Mouse (Mus musculus) ES-Bruce4 (cell line): Measurements from ENCODE around the gene Gprasp2. TPM values are rescaled to one million over a fixed set of nuclear protein-coding genes. Genes with fewer than 3 reads are reported as not detected.
A peak's percentile ranks its signal among the peaks of the same experiment; 100 is the strongest.
"Not testable (repeated sequence)": the region's sequence is repeated elsewhere in the genome, so short reads cannot be mapped to it uniquely, and the experiment has no call there.

ENCODE experiments used
- H3K27ac ChIP-seq: 2 replicates; pipeline ENCODE4 v1.5.1; 2012; ENCODE audit warnings: low read length, inconsistent platforms; ENCODE audit not compliant: insufficient read depth
- H3K27me3 ChIP-seq: 2 replicates; pipeline ENCODE4 v1.6.1; 2012; ENCODE audit warnings: mild to moderate bottlenecking, low read length, inconsistent platforms; ENCODE audit not compliant: control insufficient read depth, poor library complexity, insufficient read depth, severe bottlenecking
- H3K36me3 ChIP-seq: 2 replicates; pipeline ENCODE4 v1.6.1; 2012; ENCODE audit warnings: inconsistent platforms, mild to moderate bottlenecking, low read length, moderate library complexity; ENCODE audit not compliant: control insufficient read depth, poor library complexity, insufficient read depth, severe bottlenecking
- H3K4me1 ChIP-seq: one replicate; pipeline ENCODE4 v1.8.1; 2011; ENCODE audit warnings: low read length; ENCODE audit not compliant: control insufficient read depth, insufficient read depth
- H3K4me3 ChIP-seq: 2 replicates; pipeline ENCODE4 v1.5.1; 2011; ENCODE audit warnings: low read depth, mild to moderate bottlenecking, low read length
- H3K9ac ChIP-seq: 2 replicates; pipeline ENCODE4 v1.6.1; 2012; ENCODE audit warnings: low read depth, mild to moderate bottlenecking, inconsistent platforms; ENCODE audit not compliant: poor library complexity, severe bottlenecking
- H3K9me3 ChIP-seq: replicated peaks from 2 replicates; pipeline ENCODE4 v1.6.1; 2012; ENCODE audit warnings: mild to moderate bottlenecking, low read length, inconsistent platforms; ENCODE audit not compliant: control insufficient read depth, poor library complexity, insufficient read depth, severe bottlenecking
- CTCF ChIP-seq: IDR thresholded peaks from one replicate; pipeline ENCODE4 v1.8.1; 2011; ENCODE audit warnings: low read depth, low read length
- EP300 ChIP-seq: IDR thresholded peaks from 2 replicates; pipeline ENCODE4 v1.6.1; 2011; ENCODE audit warnings: low read depth, low read length; ENCODE audit not compliant: insufficient read depth
- POLR2A ChIP-seq: IDR thresholded peaks from one replicate; pipeline ENCODE4 v1.8.1; 2011; ENCODE audit warnings: low read length; ENCODE audit not compliant: insufficient read depth
- polyA plus RNA-seq: library from polyadenylated mRNA; stranded (reverse); fragments of >200 nt; gene quantifications from 2 replicates; pipeline ENCODE4 v1.2.4, GENCODE M21; 2011; ENCODE audit warnings: low read depth; ENCODE audit not compliant: missing spikeins, insufficient read depth, insufficient read length

Gprasp2 gene
- polyA plus RNA-seq, 1 experiment = 25.2 TPM

- no peak for TF ChIP-seq EP300
- no peak for TF ChIP-seq CTCF
- no peak for TF ChIP-seq POLR2A
- Histone ChIP-seq H3K9ac (no peak overlapping the region), H3K4me1 (no peaks in the 10 kb centered on the region), H3K9me3 (no peaks in the 10 kb centered on the region), H3K36me3 (peaks cover 2% of the 10 kb centered on the region), H3K4me3 (no peak overlapping the region), H3K27ac (no peak overlapping the region), H3K27me3 (no peaks in the 10 kb centered on the region)
Measured at GRCm38 (mm10) chrX:135804149-135804548, 34.7 kb upstream of the Gprasp2 start.

DNA sequence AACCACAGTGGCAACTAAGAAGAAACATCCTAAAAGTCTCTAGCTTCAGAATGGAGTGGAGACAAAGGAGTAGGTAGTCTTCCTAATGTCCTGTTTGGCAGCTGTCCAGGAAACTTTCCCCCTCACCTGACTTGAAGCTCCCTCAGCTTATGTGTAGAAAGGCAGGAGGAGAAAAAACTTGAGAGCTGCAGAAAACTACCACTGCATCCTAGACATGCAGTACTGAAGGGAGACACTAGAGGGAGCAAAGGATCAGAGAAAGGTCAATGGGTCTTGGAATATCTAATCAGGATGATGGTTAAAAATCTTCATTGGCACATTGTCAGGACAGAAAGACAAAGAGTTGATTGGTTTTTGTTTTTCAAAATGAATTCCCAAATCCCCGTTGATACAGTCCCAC lies 33.1 kb upstream of the Gprasp2 start:
- Histone ChIP-seq H3K9ac (no peak overlapping the region), H3K36me3 (no peaks in the 10 kb centered on the region), H3K4me1 (no peaks in the 10 kb centered on the region), H3K4me3 (no peak overlapping the region), H3K27ac (no peak overlapping the region), H3K27me3 (no peaks in the 10 kb centered on the region), H3K9me3 (no peaks in the 10 kb centered on the region)
- TF ChIP-seq EP300 = no peak
- TF ChIP-seq POLR2A = no peak
- TF ChIP-seq CTCF = no peak

DNA sequence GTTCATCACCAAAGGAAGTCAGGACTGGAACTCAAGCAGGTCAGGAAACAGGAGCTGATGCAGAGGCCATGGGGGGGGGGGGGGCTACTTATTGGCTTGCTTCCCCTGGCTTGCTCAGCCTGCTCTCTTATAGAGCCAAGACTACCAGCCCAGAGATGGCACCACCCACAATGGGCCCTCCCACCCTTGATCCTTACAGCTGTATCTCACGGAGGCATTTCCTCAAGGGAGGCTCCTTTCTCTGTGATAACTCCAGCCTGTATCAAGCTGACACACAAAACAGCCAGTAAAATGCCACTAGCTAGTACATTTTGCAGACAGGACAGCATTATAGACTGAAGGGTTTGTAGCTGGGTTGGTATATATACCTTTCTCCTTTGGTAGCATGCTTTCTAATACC lies 2.9 kb upstream of the Gprasp2 start:
- H3K36me3 ChIP-seq, H3K27me3 ChIP-seq, H3K9ac ChIP-seq, H3K4me3 ChIP-seq, H3K4me1 ChIP-seq, H3K27ac ChIP-seq, H3K9me3 ChIP-seq: not testable (repeated sequence)

GRCm38 (mm10) chrX:135837896-135838295 lies 938 bp upstream of the Gprasp2 start:
- Histone ChIP-seq H3K9ac (no peak overlapping the region), H3K36me3 (no peaks in the 10 kb centered on the region), H3K4me3 (no peak overlapping the region), H3K27me3 (no peaks in the 10 kb centered on the region), H3K9me3 (no peaks in the 10 kb centered on the region), H3K27ac (no peak overlapping the region), H3K4me1 (no peaks in the 10 kb centered on the region)
- no peak for TF ChIP-seq EP300
- TF ChIP-seq CTCF = no peak
- TF ChIP-seq POLR2A = no peak

- H3K9me3 ChIP-seq, H3K27ac ChIP-seq, H3K27me3 ChIP-seq, H3K36me3 ChIP-seq, H3K4me1 ChIP-seq: not testable (repeated sequence)
- H3K4me3 ChIP-seq = peak overlapping the region; percentile 88
- H3K9ac ChIP-seq = peak overlapping the region; percentile 77
Measured at GRCm38 (mm10) chrX:135839397-135840391, 860 bp downstream of the Gprasp2 start.

GRCm38 (mm10) chrX:135866806-135867205 lies 28.0 kb downstream of the Gprasp2 start:
- not testable (repeated sequence) for H3K9ac ChIP-seq, H3K9me3 ChIP-seq, H3K4me3 ChIP-seq, H3K4me1 ChIP-seq, H3K27me3 ChIP-seq, H3K27ac ChIP-seq, H3K36me3 ChIP-seq
